Mouse (Mus musculus): ENCODE measurements around the gene Cmtm4.
"Not testable (repeated sequence)": the region's sequence is repeated elsewhere in the genome, so short reads cannot be mapped to it uniquely, and the experiment has no call there.

GRCm38 (mm10) chr8:104309441-104310155, 86.0 kb downstream of the Cmtm4 start, which contains the start of the genes Gm45711 and Cmtm1:
- TF ChIP-seq CTCF (IDR thresholded peaks at IDR 0.05; ENCODE audit: borderline replicate concordance, insufficient read depth, low read depth, low read length); POLR2A (IDR thresholded peaks at IDR 0.05; ENCODE audit: borderline replicate concordance, insufficient read depth, low read length): not testable (repeated sequence)
